Mouse (Mus musculus) bone marrow macrophage, adult 2 months (primary cell): ENCODE results near the gene Ccdc142.

Experiments used
- CTCF ChIP-seq: IDR thresholded peaks from 2 replicates; pipeline ENCODE4 v1.5.1; 2012; ENCODE audit warnings: low read depth, mild to moderate bottlenecking, low read length, moderate library complexity
- POLR2A ChIP-seq: IDR thresholded peaks from 2 replicates; pipeline ENCODE4 v1.6.1; 2012; ENCODE audit warnings: mild to moderate bottlenecking, low read depth, low read length, borderline replicate concordance

GRCm38 (mm10) chr6:83117165-83117438 is 15.7 kb downstream of the Ccdc142 start:
- TF ChIP-seq POLR2A (no peak), CTCF (no peak)
